Mouse (Mus musculus): ENCODE measurements around the gene Ccdc158. TPM values are rescaled to one million over a fixed set of nuclear protein-coding genes. Genes with fewer than 3 reads are reported as not detected.

Gene Ccdc158
- polyA plus RNA-seq, 1 experiment, result 0.13 TPM

DNA sequence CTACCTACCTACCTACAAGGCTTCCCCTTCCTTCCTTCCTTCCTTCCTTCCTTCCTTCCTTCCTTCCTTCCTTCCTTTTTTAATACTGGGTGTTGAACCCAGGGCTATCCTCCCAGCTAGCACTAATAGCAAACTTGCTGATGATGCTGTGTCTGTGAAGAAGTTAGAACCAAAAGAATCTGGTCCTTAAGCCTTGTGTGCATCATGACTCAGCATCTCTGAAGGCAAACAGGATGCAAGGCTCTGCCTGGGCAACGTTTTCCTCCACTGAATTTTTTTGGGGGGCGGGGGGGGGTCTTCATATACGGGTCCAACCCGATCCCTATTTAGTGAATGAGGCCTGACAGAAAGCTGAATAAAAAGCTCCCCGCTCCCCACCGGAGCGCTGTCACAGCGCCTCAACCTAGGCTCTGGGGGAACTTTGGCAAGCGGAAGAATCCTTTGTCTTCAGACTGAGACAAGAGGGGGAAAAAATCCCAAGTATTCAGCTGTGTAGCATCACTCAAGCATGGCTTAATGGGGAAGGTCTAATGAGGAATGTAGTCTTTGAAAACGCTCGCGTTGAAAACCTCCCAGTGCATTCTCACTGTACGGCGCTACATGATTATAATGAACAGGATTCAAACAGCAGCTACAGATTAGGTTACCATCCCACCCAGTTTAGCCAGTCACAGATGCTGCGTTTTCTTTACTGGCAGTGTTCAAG, 23.2 kb upstream of the Ccdc158 start:
- no peak for TF ChIP-seq CTCF (IDR thresholded peaks at IDR 0.05; ENCODE audit: borderline replicate concordance, insufficient read depth, low read depth, low read length)
- no peak for TF ChIP-seq POLR2A (IDR thresholded peaks at IDR 0.05; ENCODE audit: borderline replicate concordance, insufficient read depth, low read length)
- no peaks in the 10 kb centered on the region; the same call in 1 of the 2 replicates for H3K27me3 ChIP-seq (ENCODE audit: control insufficient read depth, insufficient read depth, low read length)
- H3K27ac ChIP-seq (ENCODE audit: insufficient read depth, low read length), result no peak overlapping the region
- no peaks in the 10 kb centered on the region for H3K4me1 ChIP-seq (ENCODE audit: control insufficient read depth, insufficient read depth, low read length)
- 10% methylated on average over 15 of the region's 15 CpGs for WGBS
- no peak overlapping the region for H3K4me3 ChIP-seq (replicated peaks; ENCODE audit: insufficient read depth, low read depth, low read length)
- no peak for DNase-seq

DNA sequence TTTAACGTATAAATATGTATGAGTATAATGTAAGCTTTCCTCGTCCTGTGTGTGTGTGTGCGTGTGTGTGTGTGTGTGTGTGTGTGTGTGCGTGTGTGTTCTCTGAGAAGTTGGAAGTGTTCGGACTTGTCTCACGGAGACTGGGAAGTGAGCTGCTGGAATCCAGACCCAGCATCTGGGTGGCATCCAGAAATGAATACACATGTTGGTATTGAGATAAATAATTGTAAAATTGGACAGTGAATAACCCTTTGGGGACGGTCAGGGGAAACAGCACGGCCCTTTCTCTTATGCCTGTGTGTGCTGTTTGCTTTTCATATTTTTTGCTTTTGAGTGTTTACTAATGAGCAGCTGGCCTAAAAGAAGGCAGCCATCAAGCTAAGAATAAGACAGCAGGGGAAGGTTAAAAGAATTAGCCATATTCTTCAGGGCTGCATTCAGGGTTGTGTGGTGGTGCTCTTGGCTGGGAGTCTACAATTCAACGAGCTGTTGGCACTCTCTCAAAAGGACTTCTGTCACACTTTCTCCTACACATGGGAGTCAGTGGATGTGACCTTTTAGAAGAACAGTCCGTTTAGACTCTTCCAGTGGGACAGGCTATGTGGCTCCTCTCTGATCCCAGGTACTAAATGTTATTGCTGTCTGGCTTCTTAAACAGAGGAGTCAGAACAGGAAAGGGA, 19.4 kb upstream of the Ccdc158 start:
- DNase-seq, result no peak
- H3K27me3 ChIP-seq (ENCODE audit: control insufficient read depth, insufficient read depth, low read length), result no peaks in the 10 kb centered on the region
- 30% methylated on average over 10 of the region's 10 CpGs for WGBS
- H3K27ac ChIP-seq (ENCODE audit: insufficient read depth, low read length), result no peak overlapping the region
- no peaks in the 10 kb centered on the region for H3K4me1 ChIP-seq (ENCODE audit: control insufficient read depth, insufficient read depth, low read length)
- TF ChIP-seq POLR2A (IDR thresholded peaks at IDR 0.05; ENCODE audit: borderline replicate concordance, insufficient read depth, low read length) (no peak), CTCF (IDR thresholded peaks at IDR 0.05; ENCODE audit: borderline replicate concordance, insufficient read depth, low read depth, low read length) (no peak)
- H3K4me3 ChIP-seq (replicated peaks; ENCODE audit: insufficient read depth, low read depth, low read length), result no peak overlapping the region

DNA sequence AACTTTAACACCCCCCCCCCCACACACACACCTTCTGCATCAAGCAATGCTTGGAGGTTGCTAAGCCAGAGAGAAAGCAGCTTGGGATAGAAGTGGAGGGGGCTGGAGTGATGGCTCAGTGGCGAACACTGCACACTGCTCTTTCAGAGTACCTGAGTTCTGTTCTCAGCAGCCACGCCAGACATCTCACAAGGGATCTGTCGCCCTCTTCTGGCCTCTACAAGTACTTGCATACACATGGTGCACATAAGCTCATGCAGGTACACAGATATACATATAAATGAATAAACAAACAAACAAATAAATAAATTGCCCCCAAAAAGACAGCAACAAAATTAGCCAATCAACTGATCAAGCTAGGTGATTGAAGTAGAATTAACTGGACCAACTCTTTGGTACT, 18.7 kb upstream of the Ccdc158 start:
- TF ChIP-seq POLR2A (IDR thresholded peaks at IDR 0.05; ENCODE audit: borderline replicate concordance, insufficient read depth, low read length), result no peak
- no peak for TF ChIP-seq CTCF (IDR thresholded peaks at IDR 0.05; ENCODE audit: borderline replicate concordance, insufficient read depth, low read depth, low read length)
- no peak for DNase-seq
- Histone ChIP-seq H3K27ac (ENCODE audit: insufficient read depth, low read length) (no peak overlapping the region), H3K27me3 (ENCODE audit: control insufficient read depth, insufficient read depth, low read length) (no peaks in the 10 kb centered on the region), H3K4me1 (ENCODE audit: control insufficient read depth, insufficient read depth, low read length) (no peaks in the 10 kb centered on the region), H3K4me3 (replicated peaks; ENCODE audit: insufficient read depth, low read depth, low read length) (no peak overlapping the region)
- 89% methylated on average over 3 of the region's 3 CpGs for WGBS

DNA sequence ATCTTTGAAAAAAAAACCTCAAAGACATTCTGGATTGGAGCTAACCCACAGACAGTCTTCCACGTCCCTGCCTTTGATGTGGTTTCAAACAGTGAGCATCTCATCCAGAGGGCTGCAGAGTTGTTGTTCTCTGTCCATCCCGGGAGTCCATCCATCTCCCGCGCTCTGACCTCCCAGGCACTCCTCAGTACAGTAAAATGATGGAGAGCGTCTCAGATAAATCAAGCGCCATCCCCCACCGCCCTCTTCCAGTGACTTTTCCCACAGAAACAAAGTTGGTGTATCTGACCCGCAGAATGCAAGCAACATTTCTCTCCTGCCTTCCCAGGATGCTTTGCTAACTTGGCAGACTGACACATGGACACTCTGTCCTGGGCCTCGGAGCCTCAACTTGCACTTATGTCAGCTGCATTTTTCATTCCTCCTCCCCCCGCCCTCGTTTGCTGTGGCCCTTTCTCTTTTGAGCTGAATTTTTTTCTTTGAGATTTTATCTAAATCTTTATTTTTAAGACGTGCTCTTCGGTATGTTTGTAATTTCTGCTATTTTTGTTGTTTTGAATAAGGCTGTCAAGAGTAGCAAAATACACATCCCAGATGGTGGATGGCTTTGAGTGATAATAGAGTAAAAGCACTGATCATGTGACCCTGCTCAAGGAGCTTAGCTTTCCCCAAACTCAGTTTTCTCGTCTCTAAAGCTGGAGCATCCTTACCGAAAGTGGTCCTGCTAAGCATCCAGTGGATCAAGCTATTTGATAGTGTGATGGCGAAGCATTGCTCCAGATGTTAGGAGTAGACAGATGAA, 17.3 kb upstream of the Ccdc158 start:
- TF ChIP-seq CTCF (IDR thresholded peaks at IDR 0.05; ENCODE audit: borderline replicate concordance, insufficient read depth, low read depth, low read length) (no peak), POLR2A (IDR thresholded peaks at IDR 0.05; ENCODE audit: borderline replicate concordance, insufficient read depth, low read length) (no peak)
- no peaks in the 10 kb centered on the region for H3K4me1 ChIP-seq (ENCODE audit: control insufficient read depth, insufficient read depth, low read length)
- H3K4me3 ChIP-seq (replicated peaks; ENCODE audit: insufficient read depth, low read depth, low read length), result no peak overlapping the region
- no peak for DNase-seq
- no peaks in the 10 kb centered on the region for H3K27me3 ChIP-seq (ENCODE audit: control insufficient read depth, insufficient read depth, low read length)
- no peak overlapping the region for H3K27ac ChIP-seq (ENCODE audit: insufficient read depth, low read length)
- 50% methylated on average over 16 of the region's 16 CpGs for WGBS

DNA sequence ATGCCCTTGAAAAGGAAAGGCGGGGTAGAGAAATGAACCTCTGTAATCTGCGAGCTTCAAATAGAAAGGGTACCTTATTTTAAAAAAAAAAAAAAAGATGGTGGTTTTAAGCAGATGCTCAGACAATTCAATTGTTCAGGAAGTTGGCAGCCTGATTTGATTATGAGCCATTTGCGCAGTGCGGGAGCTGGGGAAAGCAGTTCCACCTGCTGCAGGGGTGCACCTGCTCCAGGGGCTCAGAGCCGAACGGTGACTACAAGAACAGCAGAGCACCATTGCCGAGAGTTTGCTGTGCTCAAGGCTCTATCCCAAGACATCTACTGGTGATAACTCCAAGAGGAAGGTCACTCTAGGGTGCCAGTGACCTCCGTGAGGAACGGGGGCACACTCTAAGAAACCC, 13.5 kb upstream of the Ccdc158 start:
- no peaks in the 10 kb centered on the region for H3K4me1 ChIP-seq (ENCODE audit: control insufficient read depth, insufficient read depth, low read length)
- no peak overlapping the region for H3K27ac ChIP-seq (ENCODE audit: insufficient read depth, low read length)
- TF ChIP-seq CTCF (IDR thresholded peaks at IDR 0.05; ENCODE audit: borderline replicate concordance, insufficient read depth, low read depth, low read length) (no peak), POLR2A (IDR thresholded peaks at IDR 0.05; ENCODE audit: borderline replicate concordance, insufficient read depth, low read length) (no peak)
- no peak for DNase-seq
- H3K4me3 ChIP-seq (replicated peaks; ENCODE audit: insufficient read depth, low read depth, low read length), result no peak overlapping the region
- WGBS, result 84% methylated on average over 9 of the region's 9 CpGs
- no peaks in the 10 kb centered on the region for H3K27me3 ChIP-seq (ENCODE audit: control insufficient read depth, insufficient read depth, low read length)

DNA sequence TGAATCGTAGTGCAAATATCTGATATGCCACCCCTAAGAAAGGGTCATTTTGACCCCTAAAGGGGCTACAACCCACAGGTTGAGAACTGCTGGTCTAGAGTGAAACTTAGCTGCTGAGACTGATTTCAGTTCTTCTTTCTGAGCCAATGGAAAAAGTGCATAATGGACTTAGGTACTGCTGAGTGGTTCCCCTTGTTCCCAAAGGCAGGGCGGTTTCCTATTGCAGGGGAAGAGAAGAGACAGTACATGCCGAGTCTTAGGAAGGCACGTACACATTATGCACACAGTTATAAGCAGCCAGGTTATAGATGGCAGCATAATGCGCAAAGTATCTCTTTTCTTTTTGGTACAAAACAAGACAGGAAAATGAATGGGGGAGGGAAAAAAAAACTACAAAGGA, 13.1 kb upstream of the Ccdc158 start:
- no peaks in the 10 kb centered on the region for H3K4me1 ChIP-seq (ENCODE audit: control insufficient read depth, insufficient read depth, low read length)
- WGBS, result 88% methylated on average over 5 of the region's 5 CpGs
- H3K27ac ChIP-seq (ENCODE audit: insufficient read depth, low read length), result no peak overlapping the region
- no peak overlapping the region for H3K4me3 ChIP-seq (replicated peaks; ENCODE audit: insufficient read depth, low read depth, low read length)
- TF ChIP-seq POLR2A (IDR thresholded peaks at IDR 0.05; ENCODE audit: borderline replicate concordance, insufficient read depth, low read length), result no peak
- no peak for DNase-seq
- H3K27me3 ChIP-seq (ENCODE audit: control insufficient read depth, insufficient read depth, low read length), result peaks cover 2% of the 10 kb centered on the region; the same call in 1 of the 2 replicates

DNA sequence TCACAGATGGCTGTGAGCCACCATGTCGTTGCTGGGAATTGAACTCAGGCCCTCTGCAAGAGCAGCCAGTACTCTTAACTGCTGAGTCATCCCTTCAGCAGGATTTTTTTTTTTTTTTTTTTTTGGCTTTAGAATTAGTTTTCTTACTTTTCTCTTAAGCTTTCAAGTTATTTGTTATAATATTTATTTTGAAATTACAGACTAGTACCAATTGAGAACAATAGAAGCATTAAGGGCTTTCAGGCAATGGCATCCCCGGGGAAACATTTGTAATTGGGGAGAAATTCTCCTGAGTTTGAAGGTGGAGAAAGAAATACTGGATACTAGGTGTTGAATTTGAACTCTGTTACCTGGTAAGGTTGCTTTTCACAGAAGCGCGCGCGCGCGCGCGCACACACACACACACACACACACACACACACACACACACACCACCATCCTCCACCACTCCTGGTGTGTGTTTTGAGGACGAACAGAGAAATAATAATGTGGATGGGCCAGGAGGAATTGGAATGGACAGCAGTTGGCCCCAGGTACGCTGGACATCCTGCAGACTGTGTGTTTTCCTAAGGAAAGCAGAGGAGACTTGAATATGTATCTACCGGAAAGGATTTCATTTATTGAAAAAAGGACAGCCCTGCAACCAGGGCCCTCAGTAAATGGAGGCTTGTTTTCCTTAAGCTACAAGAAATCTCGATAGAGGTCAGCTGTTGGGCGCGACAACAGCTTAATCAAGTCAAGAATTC, 9.8 kb upstream of the Ccdc158 start:
- Histone ChIP-seq H3K4me1 (ENCODE audit: control insufficient read depth, insufficient read depth, low read length) (no peaks in the 10 kb centered on the region), H3K4me3 (replicated peaks; ENCODE audit: insufficient read depth, low read depth, low read length) (no peak overlapping the region), H3K27me3 (ENCODE audit: control insufficient read depth, insufficient read depth, low read length) (peaks cover 2% of the 10 kb centered on the region; the same call in 1 of the 2 replicates), H3K27ac (ENCODE audit: insufficient read depth, low read length) (no peak overlapping the region)
- WGBS, result 93% methylated on average over 16 of the region's 16 CpGs
- TF ChIP-seq CTCF (IDR thresholded peaks at IDR 0.05; ENCODE audit: borderline replicate concordance, insufficient read depth, low read depth, low read length) (no peak), POLR2A (IDR thresholded peaks at IDR 0.05; ENCODE audit: borderline replicate concordance, insufficient read depth, low read length) (no peak)
- no peak for DNase-seq

Data from cerebellum, adult 2 months (tissue).